Mouse (Mus musculus): Measurements from ENCODE around the gene Vwa3b.

DNA sequence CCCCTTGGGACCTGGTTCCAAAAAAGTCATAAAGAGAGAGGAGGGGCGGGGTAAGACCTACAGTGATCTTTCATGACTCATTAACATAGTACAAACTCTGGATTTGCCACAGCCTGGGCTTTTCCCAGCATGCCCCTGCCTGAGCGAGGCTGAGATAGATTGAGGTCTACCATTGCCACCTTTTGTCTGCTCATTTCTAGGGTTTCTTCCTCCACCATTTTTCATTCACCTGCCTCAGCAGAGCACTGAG, 55.7 kb downstream of the Vwa3b start:
- TF ChIP-seq POLR2A (IDR thresholded peaks at IDR 0.05; ENCODE audit: borderline replicate concordance, control insufficient read depth, low read depth, low read length): no peak
- no peak for TF ChIP-seq CTCF (IDR thresholded peaks at IDR 0.05; ENCODE audit: control insufficient read depth, insufficient read depth, low read length)

Measured in bone marrow, adult 2 months (tissue).